Mouse (Mus musculus) ovary, postnatal 36 days (tissue): ENCODE measurements around the gene Hoxd11.
A peak's percentile ranks its signal among the peaks of the same experiment; 100 is the strongest.

ENCODE experiments used
- DNase-seq: peaks from one replicate; pipeline ENCODE4 v3.0.0; 2022; ENCODE audit warnings: low spot score, mixed read lengths

The Hoxd11 gene

DNA sequence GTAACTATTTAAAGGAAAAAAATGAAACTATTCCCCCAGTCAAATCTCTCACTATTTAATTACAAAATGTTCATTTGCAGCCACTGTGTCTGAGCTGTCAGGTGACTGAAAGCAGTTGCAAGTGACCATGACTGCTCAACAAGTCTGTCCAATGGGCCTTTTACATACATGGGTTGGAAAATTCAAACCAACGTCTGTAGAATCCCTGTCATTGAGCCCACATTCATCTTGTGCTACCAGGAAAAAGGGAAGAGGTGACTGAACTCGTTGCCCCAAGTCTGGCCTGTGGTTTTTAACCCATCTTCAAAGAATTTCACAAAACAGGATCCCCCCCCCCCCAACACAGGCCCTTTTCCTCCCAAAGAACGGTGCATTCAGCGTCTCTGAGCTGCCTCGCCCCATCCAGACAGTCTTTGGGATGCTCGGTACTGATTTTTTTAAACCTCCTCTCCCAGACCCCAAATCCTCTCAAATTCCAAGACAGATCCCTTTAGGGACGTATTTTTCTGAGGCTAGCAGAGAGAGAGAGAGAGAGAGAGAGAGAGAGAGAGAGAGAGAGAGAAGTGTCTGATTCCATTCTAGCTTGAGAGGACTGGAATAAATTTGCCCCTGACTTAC is 16.6 kb downstream of the Hoxd11 start:
- DNase-seq: no peak

DNA sequence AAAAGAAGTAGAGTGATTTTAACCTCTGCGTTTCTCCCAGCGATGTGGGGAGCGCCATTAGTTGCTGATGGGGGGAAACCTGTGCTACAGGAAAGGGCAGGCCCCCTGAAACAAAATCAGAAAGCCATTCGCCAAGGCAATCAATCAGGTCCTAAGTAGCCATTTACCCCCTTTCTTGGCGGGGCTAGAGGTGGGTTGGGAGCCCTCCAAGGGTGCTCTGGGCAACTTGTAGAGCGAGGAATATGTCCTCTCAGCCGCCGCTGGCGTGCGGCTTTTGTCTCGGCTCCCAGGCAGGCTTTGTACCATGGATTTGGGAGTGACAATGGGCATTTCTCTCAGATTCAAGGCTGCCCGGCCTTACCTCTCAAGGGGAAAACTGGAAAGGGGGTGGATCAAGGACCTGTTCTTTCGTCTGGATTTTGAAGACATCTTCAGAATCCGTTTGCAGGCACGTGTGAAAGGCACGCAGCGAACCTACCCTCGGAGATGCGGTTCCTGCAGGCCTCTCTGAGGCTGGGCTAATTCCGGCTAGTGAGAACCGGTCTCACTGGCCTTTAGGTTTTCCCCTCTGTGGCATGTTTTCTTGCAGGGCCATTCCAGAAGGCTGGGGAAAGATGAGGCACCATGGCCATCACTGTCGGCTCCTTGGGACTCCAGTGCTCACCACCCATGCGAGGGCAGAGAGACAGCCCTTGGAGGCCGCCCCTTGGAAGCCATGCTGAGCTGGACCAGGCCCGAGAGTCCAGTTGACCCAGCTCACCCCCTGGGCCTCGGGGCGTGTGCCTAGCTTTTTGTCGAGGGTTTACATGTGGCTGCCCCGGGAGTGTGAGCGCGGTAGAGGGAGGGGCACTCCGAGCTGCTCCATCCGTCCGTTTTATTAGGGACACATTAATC is 17.3 kb downstream of the Hoxd11 start:
- DNase-seq: no peak

DNA sequence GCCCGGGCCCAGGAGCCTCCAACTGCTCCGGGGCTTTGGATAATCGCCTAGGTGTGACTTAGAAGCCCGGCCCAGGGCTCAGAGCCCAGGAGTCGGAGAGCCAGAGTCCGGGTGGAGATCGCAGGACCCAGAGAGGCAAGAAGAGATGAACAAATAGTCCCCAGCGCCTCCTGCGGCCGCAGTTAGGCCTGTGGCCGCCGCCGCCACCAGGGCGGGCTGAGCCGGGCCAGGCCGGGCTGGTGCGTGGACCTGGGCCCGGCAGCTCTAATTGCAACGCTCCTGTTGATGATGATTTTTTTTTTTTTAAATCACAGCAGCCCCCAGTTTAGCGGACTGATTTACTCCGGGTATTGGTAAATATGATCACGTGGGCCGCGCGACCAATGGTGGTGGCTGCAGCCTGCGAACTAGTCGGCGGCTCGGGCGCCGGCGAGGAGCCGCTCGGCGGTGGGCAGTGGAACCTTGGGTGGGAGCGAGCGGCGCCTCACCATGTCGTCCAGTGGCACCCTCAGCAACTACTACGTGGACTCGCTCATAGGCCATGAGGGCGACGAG is 18.3 kb downstream of the Hoxd11 start, which contains the start of gene Hoxd9:
Gene Hoxd9, plus strand, starts transcription at position 161 of the 555 bp plus-strand sequence.
- DNase-seq: peak; percentile 71

DNA sequence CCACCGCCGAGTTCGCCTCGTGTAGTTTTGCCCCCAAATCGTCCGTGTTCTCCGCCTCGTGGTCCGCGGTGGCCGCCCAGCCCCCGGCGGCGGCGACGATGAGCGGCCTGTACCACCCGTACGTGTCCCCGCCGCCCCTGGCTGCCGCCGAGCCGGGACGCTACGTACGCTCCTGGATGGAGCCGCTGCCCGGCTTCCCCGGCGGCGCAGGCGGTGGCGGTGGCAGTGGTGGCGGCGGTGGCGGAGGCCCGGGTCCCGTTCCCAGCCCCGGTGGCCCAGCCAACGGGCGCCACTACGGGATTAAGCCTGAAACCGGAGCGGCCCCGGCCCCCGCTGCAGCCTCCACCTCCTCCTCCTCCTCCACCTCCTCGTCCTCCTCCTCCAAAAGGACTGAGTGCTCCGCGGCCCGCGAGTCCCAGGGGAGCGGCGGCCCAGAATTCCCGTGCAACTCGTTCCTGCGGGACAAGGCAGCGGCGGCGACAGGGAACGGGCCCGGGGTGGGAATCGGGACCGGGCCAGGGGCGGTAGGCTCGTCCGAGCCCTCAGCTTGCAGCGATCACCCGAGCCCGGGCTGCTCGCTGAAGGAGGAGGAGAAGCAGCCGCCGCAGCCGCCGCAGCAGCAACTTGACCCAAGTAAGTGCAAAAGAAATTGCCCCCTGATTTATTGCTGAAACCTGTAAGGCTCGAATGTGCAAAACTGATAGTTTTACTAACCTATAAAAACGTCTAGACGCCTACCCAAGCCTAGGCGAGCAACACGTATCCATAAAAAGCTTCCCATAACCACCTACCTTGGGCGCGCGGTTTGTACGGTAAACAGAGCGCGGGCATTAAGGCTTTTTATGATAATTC is 19.1 kb downstream of the Hoxd11 start:
- peak; percentile 53 for DNase-seq

DNA sequence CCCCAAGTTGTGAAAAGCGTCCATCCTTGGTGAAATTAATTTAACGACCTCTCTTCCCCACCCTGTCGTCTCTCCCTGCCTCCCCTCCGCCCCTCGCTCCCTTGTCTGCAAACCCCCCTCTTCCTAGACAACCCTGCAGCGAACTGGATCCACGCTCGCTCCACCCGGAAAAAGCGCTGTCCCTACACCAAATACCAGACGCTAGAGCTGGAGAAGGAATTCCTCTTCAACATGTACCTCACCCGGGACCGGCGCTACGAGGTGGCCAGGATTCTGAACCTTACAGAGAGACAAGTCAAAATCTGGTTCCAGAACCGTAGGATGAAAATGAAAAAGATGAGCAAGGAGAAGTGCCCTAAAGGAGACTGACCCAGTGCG is 19.7 kb downstream of the Hoxd11 start:
- DNase-seq: no peak

DNA sequence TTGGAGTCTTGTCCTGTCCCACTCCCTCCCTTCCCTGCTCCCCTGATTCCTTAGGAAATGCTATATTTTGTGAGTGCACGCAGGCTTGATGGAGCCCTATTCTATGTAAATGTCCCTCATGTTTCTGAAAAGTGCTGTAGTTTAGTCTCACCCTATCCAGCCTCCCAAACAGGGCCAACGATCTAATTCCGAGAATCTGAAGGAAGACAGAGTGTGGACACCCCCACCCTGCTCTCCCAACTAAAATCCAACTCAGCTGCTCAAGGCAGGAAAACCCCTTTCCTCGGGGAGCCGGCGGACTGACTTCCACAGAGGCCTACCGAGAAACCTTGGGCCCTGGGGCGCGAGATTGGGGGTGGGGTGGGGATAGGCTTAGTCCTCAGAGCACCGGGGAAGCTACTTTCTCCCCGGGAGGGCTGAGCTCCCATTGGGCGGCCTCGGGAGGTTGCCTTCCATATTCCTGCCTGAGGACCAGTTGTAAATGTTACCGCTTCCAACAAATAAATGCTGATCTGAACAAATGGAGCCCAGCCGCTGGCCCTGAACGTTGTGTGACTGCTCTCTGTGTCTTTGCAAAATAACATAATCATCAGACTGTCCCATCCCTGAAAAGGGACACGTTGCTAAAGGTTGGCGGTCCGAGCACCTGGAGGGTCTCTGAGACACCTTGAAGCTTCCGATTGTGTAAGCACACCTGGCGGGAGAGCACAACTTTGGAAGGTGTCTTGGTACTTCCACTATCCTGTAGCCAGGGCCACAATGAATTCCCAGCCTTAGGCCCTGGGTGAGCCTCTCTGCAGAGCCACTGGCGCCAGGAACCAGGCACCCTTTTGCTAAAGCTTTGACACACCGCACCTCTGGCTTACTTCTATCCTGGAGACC is 20.5 kb downstream of the Hoxd11 start:
- no peak for DNase-seq

DNA sequence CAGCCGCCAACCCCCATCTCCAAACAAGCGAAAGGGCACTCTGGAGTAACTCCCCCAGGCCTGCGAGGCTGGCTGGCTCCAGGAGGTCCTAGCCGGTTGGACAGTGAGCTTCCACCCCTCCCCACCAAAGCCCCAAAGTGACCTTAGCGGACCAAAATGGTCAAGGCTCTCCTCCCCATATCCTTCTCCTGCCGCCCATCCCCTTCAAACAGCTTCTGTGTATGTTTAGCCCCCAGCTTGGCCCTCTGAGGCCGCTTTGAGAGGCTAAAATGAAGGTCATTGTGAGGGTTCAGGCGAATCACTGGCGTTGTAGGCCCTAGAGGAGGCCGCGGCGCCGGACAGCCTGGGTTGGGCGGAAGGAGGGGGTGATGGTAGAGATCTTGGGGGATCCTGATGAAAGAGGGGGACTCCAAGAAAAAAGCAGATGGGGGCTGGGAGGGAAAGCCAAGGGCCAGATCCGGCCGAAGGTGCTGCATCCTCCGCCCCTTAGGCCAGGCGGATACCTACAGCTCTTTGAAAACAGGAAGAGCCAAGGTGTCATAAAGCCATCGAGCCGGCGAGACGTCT is 21.3 kb downstream of the Hoxd11 start:
- no peak for DNase-seq

- DNase-seq: peak; percentile 77
Observed at GRCm38 (mm10) chr2:74701949-74702819, 22.8 kb downstream of the Hoxd11 start.

DNA sequence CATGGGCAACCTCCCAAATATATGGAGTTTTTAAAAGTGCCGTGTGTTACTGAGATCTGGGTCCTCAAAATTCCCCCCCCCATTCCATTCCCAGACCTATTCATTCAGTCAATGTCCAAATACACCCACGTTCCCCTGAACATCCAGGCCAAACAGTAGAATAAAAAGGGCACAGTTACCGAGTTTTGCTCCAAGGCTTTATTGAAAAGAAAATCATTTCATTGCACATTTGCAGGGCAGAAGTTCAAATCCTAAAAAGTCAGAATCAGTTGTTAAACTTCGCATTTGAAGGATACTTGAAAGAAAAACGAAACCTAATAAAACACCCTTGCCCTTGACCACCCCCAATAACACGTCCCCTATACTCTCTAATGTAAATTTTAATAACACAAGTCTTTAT is 23.5 kb downstream of the Hoxd11 start:
- DNase-seq: no peak

- DNase-seq: no peak
Observed at GRCm38 (mm10) chr2:74703317-74703716, 24.0 kb downstream of the Hoxd11 start.

DNA sequence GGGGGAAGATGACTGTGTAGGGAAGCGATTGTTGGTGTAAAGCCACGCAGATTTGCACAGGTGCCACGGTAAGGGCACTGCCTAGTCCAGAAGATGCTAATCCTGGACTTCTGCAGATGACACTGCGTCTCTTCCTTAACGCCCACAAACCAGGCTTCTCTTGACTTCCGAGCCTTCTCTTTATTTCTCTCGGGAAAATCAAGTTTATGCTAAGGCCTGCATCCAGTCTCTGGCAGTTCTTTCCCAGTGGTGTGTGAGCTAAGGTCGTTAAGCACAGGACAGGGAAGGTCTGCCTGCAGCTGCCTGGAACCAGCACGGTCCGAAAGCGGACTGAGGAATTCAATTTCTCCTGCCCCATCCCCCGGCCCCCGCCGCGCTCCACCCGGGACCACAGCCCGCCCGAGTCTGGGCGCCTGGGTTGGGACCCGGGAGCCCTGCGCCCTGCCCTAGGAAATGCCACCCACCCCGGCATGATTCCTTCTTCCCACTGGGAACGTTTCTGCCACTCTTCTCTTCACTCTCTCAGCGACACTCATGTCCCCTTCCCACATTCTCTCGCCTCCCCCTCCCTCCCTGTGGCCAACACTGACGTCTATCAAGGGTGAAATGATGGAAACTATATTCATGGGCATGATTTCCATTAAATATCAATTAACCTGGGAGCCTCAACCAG is 24.5 kb downstream of the Hoxd11 start:
- no peak for DNase-seq

DNA sequence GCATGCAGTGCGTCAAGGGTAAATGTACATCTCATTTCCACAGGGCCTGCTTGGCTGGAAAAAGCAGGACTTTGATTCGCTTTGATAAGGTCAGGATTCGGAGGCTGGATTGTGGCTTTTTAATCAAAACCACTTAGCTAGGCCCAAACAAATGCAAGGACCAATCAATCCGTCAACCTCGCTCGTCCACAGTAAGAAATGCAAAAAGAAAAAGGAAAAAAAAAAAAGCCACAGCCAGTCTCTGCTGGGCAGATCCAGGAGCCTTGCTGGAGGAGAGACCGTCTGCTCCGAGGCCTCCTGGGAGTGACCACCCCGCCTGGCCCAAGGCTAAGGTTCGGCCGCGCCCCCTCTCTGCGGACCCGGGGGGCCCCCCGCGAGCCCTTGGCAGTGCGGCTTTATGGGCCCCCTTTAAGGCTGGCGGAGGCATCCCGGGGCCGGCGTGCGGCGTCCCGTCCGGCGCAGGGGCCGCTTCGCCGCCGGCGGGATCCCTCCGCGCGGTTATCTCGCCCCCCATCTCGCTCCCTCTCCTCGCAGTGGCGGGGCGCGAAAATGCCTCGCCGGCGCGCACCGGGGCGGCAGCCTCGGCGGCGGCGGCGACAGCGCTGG is 25.1 kb downstream of the Hoxd11 start, which contains the start of gene Hoxd8:
Gene Hoxd8, plus strand, starts transcription at position 223 of the 606 bp plus-strand sequence.
- peak; percentile 79 for DNase-seq

- DNase-seq: peak; percentile 63
Observed at GRCm38 (mm10) chr2:74704999-74705466, 25.7 kb downstream of the Hoxd11 start.

- peak; percentile 72 for DNase-seq
Observed at GRCm38 (mm10) chr2:74705467-74706089, 26.2 kb downstream of the Hoxd11 start.

DNA sequence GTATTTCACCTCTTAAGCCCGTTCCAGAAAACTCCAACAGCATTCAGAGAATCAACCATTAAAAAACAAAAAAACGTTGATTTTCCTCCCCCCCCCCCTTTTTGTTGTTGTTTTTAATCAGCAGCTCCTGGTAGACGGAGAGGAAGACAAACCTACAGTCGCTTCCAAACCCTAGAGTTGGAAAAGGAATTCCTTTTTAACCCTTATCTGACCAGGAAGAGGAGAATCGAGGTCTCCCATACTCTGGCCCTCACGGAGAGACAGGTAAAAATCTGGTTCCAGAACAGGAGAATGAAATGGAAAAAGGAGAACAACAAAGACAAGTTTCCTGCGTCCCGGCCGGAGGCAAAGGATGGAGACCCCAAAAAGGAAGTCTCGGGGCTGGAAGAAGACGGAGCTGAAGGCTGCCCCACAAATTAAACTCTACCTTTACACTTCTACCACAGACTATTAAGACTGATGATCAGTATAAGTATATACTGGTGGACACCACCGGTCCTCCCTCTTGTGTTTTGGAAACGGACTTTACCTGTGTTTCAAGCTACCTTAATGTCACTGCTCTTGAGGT is 27.1 kb downstream of the Hoxd11 start:
- no peak for DNase-seq

DNA sequence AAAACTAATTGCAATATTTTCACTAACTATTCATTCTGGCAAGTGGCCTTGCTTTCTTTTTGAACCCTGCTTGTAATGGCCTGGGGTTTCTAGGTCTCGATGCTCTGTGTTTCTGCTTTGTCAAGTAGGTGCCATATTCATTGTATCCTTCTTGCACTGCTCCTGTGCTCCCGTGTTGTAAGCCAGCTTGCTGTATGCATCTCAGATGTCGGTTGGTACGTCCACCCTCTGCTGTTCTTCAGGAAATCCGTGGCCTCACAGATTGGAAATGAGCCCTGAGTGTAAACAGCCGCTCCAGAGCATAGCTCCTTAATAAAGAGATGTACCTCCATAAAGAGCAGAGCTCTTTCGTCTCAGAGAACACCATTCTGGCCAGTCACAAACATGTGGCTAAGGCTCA is 28.2 kb downstream of the Hoxd11 start:
- DNase-seq: no peak

DNA sequence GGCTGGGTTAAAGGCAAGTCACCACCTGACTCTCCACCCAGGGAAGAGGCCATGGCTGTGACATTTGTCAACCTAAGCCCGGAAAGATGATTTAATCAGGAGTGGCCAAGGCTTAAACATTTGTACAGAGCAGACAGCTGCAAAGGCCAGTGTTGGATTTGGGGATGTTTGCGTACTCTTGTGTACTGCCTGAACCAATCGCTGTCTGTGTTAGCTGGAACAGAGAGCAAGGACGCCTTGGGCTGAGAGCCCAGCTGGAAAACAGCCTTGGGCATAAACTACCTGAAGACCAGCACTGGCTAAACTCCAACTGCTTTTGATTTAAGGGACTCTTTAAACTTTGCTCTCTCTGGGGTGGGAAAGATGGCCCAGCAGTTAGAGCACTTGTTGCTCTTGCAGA is 29.3 kb downstream of the Hoxd11 start:
- no peak for DNase-seq
